Mouse (Mus musculus): ENCODE results near the gene Cep162. TPM values are rescaled to one million over a fixed set of nuclear protein-coding genes. Genes with fewer than 3 reads are reported as not detected.

The Cep162 gene
- total RNA-seq (2014; rRNA removed) (6.5 and 7.0 TPM in 2 replicates), polyA plus RNA-seq (2015; fragmentation: Nextera tagmentation; extraction: Ambion mirVana) (3.1 and 4.0 TPM in 2 replicates)

GRCm38 (mm10) chr9:87254903-87255695, at the start of gene Cep162:
TSS of gene Cep162 (minus strand) at chr9:87255536.
- ATAC-seq (ENCODE audit: low FRiP score) = peak; percentile 96
- H3K4me1 ChIP-seq (ENCODE audit: insufficient read depth, low read length) = 0 out of 2 replicates have a peak, but pooled peaks cover 2% of the 10 kb centered on the region
- peak within 1 kb of the TSS; percentile 85 for H3K27ac ChIP-seq (ENCODE audit: low read depth, low read length)
- under 1% methylated on average over 41 of the region's 41 CpGs for WGBS
- no peak for TF ChIP-seq CTCF (IDR thresholded peaks at IDR 0.05)
- no peaks in the 10 kb centered on the region for H3K9me3 ChIP-seq (ENCODE audit: low read length)
- no peaks in the 10 kb centered on the region for H3K27me3 ChIP-seq (ENCODE audit: insufficient read depth, low read length)
- H3K36me3 ChIP-seq (ENCODE audit: insufficient read depth, low read length) = no peaks in the 10 kb centered on the region
- peak; percentile 95 for DNase-seq (ENCODE audit: low spot score)
- H3K4me3 ChIP-seq (ENCODE audit: low read depth, low read length) = peak within 1 kb of the TSS; percentile 78
- H3K4me2 ChIP-seq (ENCODE audit: low read depth, low read length, poor library complexity, severe bottlenecking) = peak within 1 kb of the TSS; percentile 72
- H3K9ac ChIP-seq (replicated peaks; ENCODE audit: low read length, poor library complexity, severe bottlenecking) = peak within 1 kb of the TSS; percentile 66

GRCm38 (mm10) chr9:87303196-87303595, 47.9 kb upstream of the Cep162 start:
- no peaks in the 10 kb centered on the region for H3K36me3 ChIP-seq (ENCODE audit: insufficient read depth, low read length)
- no peak overlapping the region for H3K27ac ChIP-seq (ENCODE audit: low read depth, low read length)
- no peaks in the 10 kb centered on the region for H3K27me3 ChIP-seq (ENCODE audit: insufficient read depth, low read length)
- no peak overlapping the region for H3K9ac ChIP-seq (replicated peaks; ENCODE audit: low read length, poor library complexity, severe bottlenecking)
- ATAC-seq (ENCODE audit: low FRiP score) (no peak), DNase-seq (ENCODE audit: low spot score) (no peak)
- no peak for TF ChIP-seq CTCF (IDR thresholded peaks at IDR 0.05)
- H3K4me1 ChIP-seq (ENCODE audit: insufficient read depth, low read length) = no peaks in the 10 kb centered on the region
- H3K4me2 ChIP-seq (ENCODE audit: low read depth, low read length, poor library complexity, severe bottlenecking) = no peak overlapping the region
- no peak overlapping the region for H3K4me3 ChIP-seq (ENCODE audit: low read depth, low read length)
- no peaks in the 10 kb centered on the region for H3K9me3 ChIP-seq (ENCODE audit: low read length)

GRCm38 (mm10) chr9:87298900-87299299, 43.6 kb upstream of the Cep162 start:
- Histone ChIP-seq H3K27ac (ENCODE audit: low read depth, low read length) (no peak overlapping the region), H3K4me1 (ENCODE audit: insufficient read depth, low read length) (no peaks in the 10 kb centered on the region), H3K4me3 (ENCODE audit: low read depth, low read length) (no peak overlapping the region), H3K9me3 (ENCODE audit: low read length) (no peaks in the 10 kb centered on the region), H3K36me3 (ENCODE audit: insufficient read depth, low read length) (no peaks in the 10 kb centered on the region), H3K27me3 (ENCODE audit: insufficient read depth, low read length) (no peaks in the 10 kb centered on the region), H3K9ac (replicated peaks; ENCODE audit: low read length, poor library complexity, severe bottlenecking) (no peak overlapping the region), H3K4me2 (ENCODE audit: low read depth, low read length, poor library complexity, severe bottlenecking) (no peak overlapping the region)
- 55% methylated on average over 12 of the region's 12 CpGs for WGBS
- DNase-seq (ENCODE audit: low spot score) = peak; percentile 77
- TF ChIP-seq CTCF (IDR thresholded peaks at IDR 0.05) = no peak
- peak; percentile 17; the same call in 1 of the 2 replicates for ATAC-seq (ENCODE audit: low FRiP score)

GRCm38 (mm10) chr9:87297522-87297921, 42.2 kb upstream of the Cep162 start:
- Histone ChIP-seq H3K9me3 (ENCODE audit: low read length) (no peaks in the 10 kb centered on the region), H3K36me3 (ENCODE audit: insufficient read depth, low read length) (no peaks in the 10 kb centered on the region), H3K27ac (ENCODE audit: low read depth, low read length) (no peak overlapping the region), H3K4me2 (ENCODE audit: low read depth, low read length, poor library complexity, severe bottlenecking) (no peak overlapping the region), H3K27me3 (ENCODE audit: insufficient read depth, low read length) (no peaks in the 10 kb centered on the region), H3K9ac (replicated peaks; ENCODE audit: low read length, poor library complexity, severe bottlenecking) (no peak overlapping the region), H3K4me3 (ENCODE audit: low read depth, low read length) (no peak overlapping the region), H3K4me1 (ENCODE audit: insufficient read depth, low read length) (no peaks in the 10 kb centered on the region)
- peak; percentile 17 for DNase-seq (ENCODE audit: low spot score)
- no peak; the same call in 1 of the 2 replicates for ATAC-seq (ENCODE audit: low FRiP score)
- 92% methylated on average over 1 of the region's 1 CpGs for whole genome bisulfite sequencing
- TF ChIP-seq CTCF (IDR thresholded peaks at IDR 0.05) = no peak

- DNase-seq (ENCODE audit: low spot score) = no peak
- 17% methylated on average over 6 of the region's 6 CpGs for WGBS
- ATAC-seq (ENCODE audit: low FRiP score) = peak; percentile 82
- Histone ChIP-seq H3K36me3 (ENCODE audit: insufficient read depth, low read length) (no peaks in the 10 kb centered on the region), H3K27me3 (ENCODE audit: insufficient read depth, low read length) (no peaks in the 10 kb centered on the region), H3K9me3 (ENCODE audit: low read length) (no peaks in the 10 kb centered on the region), H3K4me2 (ENCODE audit: low read depth, low read length, poor library complexity, severe bottlenecking) (peak overlapping the region; percentile 72), H3K4me1 (ENCODE audit: insufficient read depth, low read length) (0 out of 2 replicates have a peak, but pooled peaks cover 2% of the 10 kb centered on the region), H3K9ac (replicated peaks; ENCODE audit: low read length, poor library complexity, severe bottlenecking) (peak overlapping the region; percentile 66), H3K4me3 (ENCODE audit: low read depth, low read length) (peak overlapping the region; percentile 78), H3K27ac (ENCODE audit: low read depth, low read length) (peak overlapping the region; percentile 85; the same call in 1 of the 2 replicates)
- TF ChIP-seq CTCF (IDR thresholded peaks at IDR 0.05) = peak; percentile 78
These were observed 327 bp upstream of the Cep162 start for GRCm38 (mm10) chr9:87255696-87256030.

- WGBS = 41% methylated on average over 3 of the region's 3 CpGs
These were observed 7.2 kb downstream of the Cep162 start for GRCm38 (mm10) chr9:87248118-87248517.

More at GRCm38 (mm10) chr9:87248118-87248517, 7.2 kb downstream of the Cep162 start:
- ATAC-seq (ENCODE audit: low FRiP score) = peak; percentile 76; the same call in 1 of the 2 replicates
- TF ChIP-seq CTCF (IDR thresholded peaks at IDR 0.05) = peak; percentile 81
- no peak overlapping the region for H3K4me3 ChIP-seq (ENCODE audit: low read depth, low read length)
- H3K4me2 ChIP-seq (ENCODE audit: low read depth, low read length, poor library complexity, severe bottlenecking) = no peak overlapping the region
- H3K9ac ChIP-seq (replicated peaks; ENCODE audit: low read length, poor library complexity, severe bottlenecking) = no peak overlapping the region
- H3K4me1 ChIP-seq (ENCODE audit: insufficient read depth, low read length) = no peaks in the 10 kb centered on the region
- no peaks in the 10 kb centered on the region for H3K27me3 ChIP-seq (ENCODE audit: insufficient read depth, low read length)
- no peaks in the 10 kb centered on the region for H3K9me3 ChIP-seq (ENCODE audit: low read length)
- DNase-seq (ENCODE audit: low spot score) = peak; percentile 61
- no peak overlapping the region for H3K27ac ChIP-seq (ENCODE audit: low read depth, low read length)
- peaks cover 17% of the 10 kb centered on the region; the same call in 1 of the 2 replicates for H3K36me3 ChIP-seq (ENCODE audit: insufficient read depth, low read length)
